Mouse (Mus musculus) kidney, embryonic 16.5 days (tissue): Measurements from ENCODE around the gene 1700010B08Rik. TPM values are rescaled to one million over a fixed set of nuclear protein-coding genes. Genes with fewer than 3 reads are reported as not detected.
A peak's percentile ranks its signal among the peaks of the same experiment; 100 is the strongest.

Experiments used
- ATAC-seq: fragments of 200-750 bp; cut with Nextera tagmentation; 2 replicates; pipeline ENCODE4 v1.8.0; 2017; ENCODE audit warnings: moderate TSS enrichment; ENCODE audit not compliant: low FRiP score, low TSS enrichment
- H3K27ac ChIP-seq: fragments of 300-500 bp; sonication (generic); 2 replicates; pipeline ENCODE4 v1.5.1; 2014; ENCODE audit warnings: low read length
- H3K27me3 ChIP-seq: fragments of 300-500 bp; sonication (generic); 2 replicates; pipeline ENCODE4 v1.6.1; 2014; ENCODE audit warnings: low read length, control low read depth, mixed read lengths; ENCODE audit not compliant: insufficient read depth
- H3K36me3 ChIP-seq: fragments of 300-500 bp; sonication (generic); 2 replicates; pipeline ENCODE4 v1.6.1; 2014; ENCODE audit warnings: low read length, control low read depth, mixed read lengths; ENCODE audit not compliant: insufficient read depth
- H3K4me1 ChIP-seq: fragments of 300-500 bp; sonication (generic); 2 replicates; pipeline ENCODE4 v1.6.1; 2014; ENCODE audit warnings: low read length, control low read depth, mixed read lengths; ENCODE audit not compliant: insufficient read depth
- H3K4me2 ChIP-seq: fragments of 300-500 bp; sonication (generic); replicated peaks from 2 replicates; pipeline ENCODE4 v1.6.1; 2014; ENCODE audit warnings: low read depth, low read length
- H3K4me3 ChIP-seq: fragments of 300-500 bp; sonication (generic); 2 replicates; pipeline ENCODE4 v1.5.1; 2014; ENCODE audit warnings: mild to moderate bottlenecking, low read length
- H3K9ac ChIP-seq: fragments of 300-500 bp; sonication (generic); replicated peaks from 2 replicates; pipeline ENCODE4 v1.6.1; 2014; ENCODE audit warnings: low read length
- H3K9me3 ChIP-seq: fragments of 300-500 bp; sonication (generic); 2 replicates; pipeline ENCODE4 v1.6.1; 2016; ENCODE audit warnings: low read length, control low read depth
- WGBS: fragments of 180-500 bp; shearing (Covaris S2); extraction: QIAGEN DNeasy Blood & Tissue Kit; methylation state at CpG from one replicate; pipeline ENCODE4 v1.1.7; 2014; 5-methylcytosine and 5-hydroxymethylcytosine counted together
- polyA plus RNA-seq: library from polyadenylated mRNA; unstranded; fragments of >200 nt; fragmentation: Nextera tagmentation; extraction: Ambion mirVana; gene quantifications from 2 replicates; pipeline ENCODE4 v1.2.1, GENCODE M21; 2015

Gene 1700010B08Rik
- polyA plus RNA-seq, 1 experiment from 2014 or later, result not detected

DNA sequence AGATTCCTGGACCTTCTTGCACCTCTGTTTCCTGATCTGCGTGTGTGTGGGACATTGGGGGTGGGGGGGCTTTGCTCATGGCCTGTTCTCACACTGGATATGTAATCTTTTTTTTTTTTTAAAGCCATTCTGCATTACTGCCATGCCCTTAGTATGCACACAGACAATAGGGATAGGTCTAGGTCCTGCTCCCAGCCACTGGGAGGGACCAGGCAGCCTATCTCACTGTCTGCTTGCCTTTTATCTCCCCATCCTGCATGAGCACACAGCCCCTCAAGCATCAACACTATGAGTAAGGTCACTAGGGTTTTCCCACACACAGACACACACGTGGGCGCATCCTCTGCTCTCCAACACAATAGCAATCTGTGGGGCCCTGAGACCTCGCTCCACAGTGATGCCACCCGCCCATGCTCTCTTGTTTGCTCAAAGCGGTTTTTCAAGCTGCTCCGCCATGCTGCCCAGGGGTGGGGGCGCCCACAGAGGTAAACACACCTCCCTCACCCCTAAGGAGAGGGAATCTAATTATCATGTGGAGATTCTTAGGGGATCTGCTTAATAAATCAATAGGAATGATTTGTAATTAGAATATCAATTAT, 4.5 kb upstream of the 1700010B08Rik start:
- no peak overlapping the region for H3K4me2 ChIP-seq
- no peak overlapping the region for H3K27ac ChIP-seq
- no peaks in the 10 kb centered on the region for H3K36me3 ChIP-seq
- H3K4me1 ChIP-seq, result no peaks in the 10 kb centered on the region
- H3K27me3 ChIP-seq, result no peaks in the 10 kb centered on the region
- no peaks in the 10 kb centered on the region for H3K9me3 ChIP-seq
- no peak for ATAC-seq
- no peak overlapping the region for H3K9ac ChIP-seq
- 66% methylated on average over 8 of the region's 8 CpGs for WGBS
- H3K4me3 ChIP-seq, result no peak overlapping the region

DNA sequence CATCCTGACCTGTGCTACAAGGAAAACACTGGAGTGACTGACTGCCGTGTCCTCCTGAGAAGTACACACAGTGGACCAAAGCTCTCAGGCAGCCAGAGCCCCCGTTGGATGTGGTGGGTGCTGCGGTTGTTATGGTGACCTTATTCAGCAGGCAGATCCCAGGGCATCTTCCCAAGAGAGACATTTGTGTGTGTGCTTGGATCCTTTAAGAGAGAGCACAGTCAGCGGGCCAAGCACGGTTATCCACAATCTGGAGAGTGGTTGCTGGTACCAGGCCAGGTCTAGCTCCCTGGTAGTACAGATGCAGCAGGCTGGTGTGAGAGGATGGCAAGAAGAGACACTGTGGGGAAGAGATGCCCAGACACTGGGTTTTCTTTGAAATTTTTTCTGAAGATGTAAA, 2.2 kb upstream of the 1700010B08Rik start:
- H3K4me2 ChIP-seq, result no peak overlapping the region
- H3K36me3 ChIP-seq, result no peaks in the 10 kb centered on the region
- no peak for ATAC-seq
- H3K27me3 ChIP-seq, result no peaks in the 10 kb centered on the region
- no peaks in the 10 kb centered on the region for H3K4me1 ChIP-seq
- no peak overlapping the region for H3K4me3 ChIP-seq
- H3K9ac ChIP-seq, result no peak overlapping the region
- no peaks in the 10 kb centered on the region for H3K9me3 ChIP-seq
- H3K27ac ChIP-seq, result no peak overlapping the region
- WGBS, result 88% methylated on average over 5 of the region's 5 CpGs

GRCm38 (mm10) chr2:173722251-173722857, 3.1 kb downstream of the 1700010B08Rik start:
- H3K9me3 ChIP-seq, result no peaks in the 10 kb centered on the region
- H3K9ac ChIP-seq, result no peak overlapping the region
- ATAC-seq, result no peak
- no peak overlapping the region for H3K27ac ChIP-seq
- no peak overlapping the region for H3K4me2 ChIP-seq
- H3K4me1 ChIP-seq, result peaks cover 16% of the 10 kb centered on the region
- no peaks in the 10 kb centered on the region for H3K36me3 ChIP-seq
- H3K27me3 ChIP-seq, result no peaks in the 10 kb centered on the region
- 65% methylated on average over 11 of the region's 11 CpGs for WGBS
- H3K4me3 ChIP-seq, result no peak overlapping the region

DNA sequence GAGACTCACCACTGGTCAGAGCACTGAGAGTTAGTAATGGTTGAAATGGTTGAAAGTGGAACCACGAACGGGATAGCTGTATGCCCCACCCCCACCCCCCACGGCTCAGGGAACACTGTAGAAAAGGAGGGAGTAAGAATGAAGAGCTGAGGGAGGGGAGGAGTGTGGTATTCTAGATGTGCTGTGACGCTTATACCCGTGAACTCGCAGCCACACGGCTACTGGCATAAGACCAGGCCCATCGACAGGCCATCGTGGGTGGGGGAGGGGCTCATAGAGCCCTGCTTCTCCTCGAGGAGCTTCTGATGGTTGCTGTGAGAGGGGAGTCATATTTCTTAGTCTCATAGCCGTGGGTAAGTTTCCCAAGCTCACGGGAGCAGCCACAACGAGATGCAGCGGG, 5.2 kb downstream of the 1700010B08Rik start:
- no peaks in the 10 kb centered on the region for H3K27me3 ChIP-seq
- no peak overlapping the region for H3K9ac ChIP-seq
- no peak overlapping the region; the same call in 1 of the 2 replicates for H3K4me2 ChIP-seq
- no peak overlapping the region for H3K4me3 ChIP-seq
- peaks cover 16% of the 10 kb centered on the region for H3K4me1 ChIP-seq
- no peaks in the 10 kb centered on the region for H3K36me3 ChIP-seq
- H3K27ac ChIP-seq, result no peak overlapping the region
- 20% methylated on average over 14 of the region's 14 CpGs for whole genome bisulfite sequencing
- no peaks in the 10 kb centered on the region for H3K9me3 ChIP-seq
- peak; percentile 43; the same call in 1 of the 2 replicates for ATAC-seq

DNA sequence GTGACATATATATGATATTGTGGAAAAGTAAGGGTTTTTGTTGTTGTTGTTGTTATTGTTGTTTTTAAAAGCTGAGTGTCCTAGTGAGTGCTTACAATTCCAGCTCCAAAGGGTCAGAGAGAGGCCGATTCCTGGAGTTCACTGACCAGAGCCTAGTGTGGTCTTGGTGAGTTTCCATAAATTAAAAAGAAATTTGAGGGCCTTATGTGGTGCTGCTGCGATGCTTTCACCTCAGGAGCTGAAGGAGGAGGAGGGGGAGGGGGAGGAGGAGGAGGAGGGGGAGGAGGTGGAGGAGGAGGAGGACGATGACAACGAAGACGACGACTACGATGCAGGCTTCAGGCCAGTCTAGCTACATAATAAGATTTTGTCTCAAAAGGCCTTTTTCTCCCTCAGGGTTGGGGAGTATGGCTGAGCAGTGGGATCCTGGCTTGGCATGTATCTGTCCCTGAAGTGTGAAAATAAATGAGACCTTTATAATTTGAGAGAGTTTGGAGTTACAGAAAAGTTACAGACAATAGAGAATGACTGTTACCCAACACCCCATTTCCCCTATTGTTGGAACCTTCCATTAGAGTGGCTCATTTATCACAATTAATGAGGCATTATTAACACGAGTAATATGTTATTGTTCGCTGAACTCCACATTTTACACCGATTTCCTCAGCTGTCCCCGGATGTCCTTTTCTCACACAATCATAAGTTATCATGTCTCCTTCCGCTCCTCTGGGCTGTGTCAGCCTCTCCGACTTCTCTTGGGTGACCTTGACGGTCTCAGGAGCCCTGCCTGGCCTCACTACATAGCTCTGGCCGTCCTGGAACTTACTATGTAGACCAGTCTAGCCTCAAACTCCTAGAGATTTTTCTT, 6.0 kb downstream of the 1700010B08Rik start:
- Histone ChIP-seq H3K4me3 (no peak overlapping the region), H3K36me3 (no peaks in the 10 kb centered on the region), H3K9ac (no peak overlapping the region), H3K27me3 (no peaks in the 10 kb centered on the region), H3K9me3 (no peaks in the 10 kb centered on the region), H3K4me1 (peaks cover 16% of the 10 kb centered on the region), H3K4me2 (0 out of 2 replicates have a peak overlapping the region, but pooled peaks have one; percentile 10), H3K27ac (no peak overlapping the region)
- peak; percentile 71 for ATAC-seq
- WGBS, result 22% methylated on average over 15 of the region's 15 CpGs

GRCm38 (mm10) chr2:173725819-173726218, 6.6 kb downstream of the 1700010B08Rik start:
- Histone ChIP-seq H3K9ac (no peak overlapping the region), H3K27ac (no peak overlapping the region), H3K9me3 (no peaks in the 10 kb centered on the region), H3K36me3 (no peaks in the 10 kb centered on the region), H3K27me3 (no peaks in the 10 kb centered on the region), H3K4me3 (no peak overlapping the region), H3K4me2 (no peak overlapping the region), H3K4me1 (peaks cover 22% of the 10 kb centered on the region)
- 88% methylated on average over 4 of the region's 4 CpGs for WGBS
- no peak for ATAC-seq

GRCm38 (mm10) chr2:173730444-173730966, 11.3 kb downstream of the 1700010B08Rik start:
- Histone ChIP-seq H3K27me3 (no peaks in the 10 kb centered on the region), H3K9me3 (no peaks in the 10 kb centered on the region), H3K4me3 (no peak overlapping the region), H3K9ac (0 out of 2 replicates have a peak overlapping the region, but pooled peaks have one; percentile 15), H3K27ac (no peak overlapping the region), H3K4me1 (peaks cover 26% of the 10 kb centered on the region), H3K36me3 (no peaks in the 10 kb centered on the region), H3K4me2 (no peak overlapping the region)
- peak; percentile 18; the same call in 1 of the 2 replicates for ATAC-seq
- 14% methylated on average over 9 of the region's 9 CpGs for WGBS

DNA sequence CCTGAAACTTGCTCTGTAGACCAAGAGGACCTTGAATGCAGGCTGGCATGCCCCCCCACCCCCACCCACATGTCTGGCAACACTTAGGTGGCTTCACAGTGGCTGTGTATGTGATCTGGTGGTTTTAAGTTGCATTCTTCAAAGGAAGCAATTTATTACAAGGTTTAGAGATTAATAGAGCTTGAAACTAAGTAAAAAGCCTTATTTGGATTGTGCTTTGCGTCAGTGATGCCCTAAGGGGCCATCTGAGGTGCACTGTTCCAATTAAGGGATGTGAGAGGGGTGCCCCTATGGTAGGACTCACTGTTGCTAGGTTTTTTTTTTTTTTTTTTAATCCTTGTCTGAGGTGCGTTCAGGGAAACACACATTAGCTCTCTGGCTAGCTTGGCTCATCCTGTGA, 15.2 kb downstream of the 1700010B08Rik start:
- no peak overlapping the region for H3K9ac ChIP-seq
- no peaks in the 10 kb centered on the region for H3K9me3 ChIP-seq
- ATAC-seq, result peak; percentile 25
- no peaks in the 10 kb centered on the region for H3K36me3 ChIP-seq
- H3K27ac ChIP-seq, result no peak overlapping the region
- H3K27me3 ChIP-seq, result no peaks in the 10 kb centered on the region
- WGBS, result 29% methylated on average over 2 of the region's 2 CpGs
- no peak overlapping the region for H3K4me2 ChIP-seq
- peaks cover 35% of the 10 kb centered on the region for H3K4me1 ChIP-seq
- H3K4me3 ChIP-seq, result no peak overlapping the region

- ATAC-seq, result peak; percentile 96
- Histone ChIP-seq H3K36me3 (no peaks in the 10 kb centered on the region), H3K4me1 (peaks cover 41% of the 10 kb centered on the region), H3K4me2 (peak within 1 kb of the TSS; percentile 78), H3K4me3 (peak within 1 kb of the TSS; percentile 68), H3K27ac (peak within 1 kb of the TSS; percentile 45), H3K27me3 (no peaks in the 10 kb centered on the region), H3K9me3 (no peaks in the 10 kb centered on the region), H3K9ac (peak within 1 kb of the TSS; percentile 71)
- WGBS, result under 1% methylated on average over 63 of the region's 70 CpGs
These were observed 18.2 kb downstream of the 1700010B08Rik start, which contains the start of gene Vapb for GRCm38 (mm10) chr2:173737222-173737989. Gene Vapb (plus strand): TSS chr2:173737511.
